Mouse (Mus musculus) lung, embryonic 15.5 days (tissue): ENCODE results near the gene Anp32e. TPM values are rescaled to one million over a fixed set of nuclear protein-coding genes. Genes with fewer than 3 reads are reported as not detected.
A peak's percentile ranks its signal among the peaks of the same experiment; 100 is the strongest.

Source experiments
- ATAC-seq: fragments of 200-750 bp; cut with Nextera tagmentation; 2 replicates; pipeline ENCODE4 v1.8.0; 2017; ENCODE audit warnings: moderate number of reproducible peaks, borderline replicate concordance; ENCODE audit not compliant: low FRiP score, low TSS enrichment; ENCODE audit errors: extremely low read depth
- H3K27ac ChIP-seq: fragments of 300-500 bp; sonication (generic); 2 replicates; pipeline ENCODE4 v1.5.1; 2015; ENCODE audit warnings: moderate library complexity, mild to moderate bottlenecking, inconsistent platforms
- H3K27me3 ChIP-seq: fragments of 300-500 bp; sonication (generic); 2 replicates; pipeline ENCODE4 v1.6.1; 2015; ENCODE audit warnings: inconsistent platforms
- H3K36me3 ChIP-seq: fragments of 300-500 bp; sonication (generic); 2 replicates; pipeline ENCODE4 v1.6.1; 2015; ENCODE audit warnings: inconsistent platforms
- H3K4me1 ChIP-seq: fragments of 300-500 bp; sonication (generic); 2 replicates; pipeline ENCODE4 v1.6.1; 2015; ENCODE audit warnings: inconsistent platforms
- H3K4me2 ChIP-seq: fragments of 300-500 bp; sonication (generic); 2 replicates; pipeline ENCODE4 v1.6.1; 2015; ENCODE audit warnings: inconsistent platforms, mild to moderate bottlenecking, moderate library complexity
- H3K4me3 ChIP-seq: fragments of 300-500 bp; sonication (generic); 2 replicates; pipeline ENCODE4 v1.5.1; 2015; ENCODE audit warnings: mild to moderate bottlenecking, inconsistent platforms
- H3K9ac ChIP-seq: fragments of 300-500 bp; sonication (generic); 2 replicates; pipeline ENCODE4 v1.6.1; 2015; ENCODE audit warnings: inconsistent platforms
- H3K9me3 ChIP-seq: fragments of 300-500 bp; sonication (generic); 2 replicates; pipeline ENCODE4 v1.6.1; 2016; ENCODE audit warnings: inconsistent platforms
- WGBS: fragments of 180-500 bp; shearing (Covaris S2); methylation state at CpG from one replicate; pipeline ENCODE4 v1.1.7; 2015; 5-methylcytosine and 5-hydroxymethylcytosine counted together
- polyA plus RNA-seq: library from polyadenylated mRNA; unstranded; fragments of >200 nt; fragmentation: Nextera tagmentation; extraction: Ambion mirVana; gene quantifications from 2 replicates; pipeline ENCODE4 v1.2.1, GENCODE M21; 2015

The Anp32e gene
- polyA plus RNA-seq, 1 experiment from 2014 or later, result 233 TPM

DNA sequence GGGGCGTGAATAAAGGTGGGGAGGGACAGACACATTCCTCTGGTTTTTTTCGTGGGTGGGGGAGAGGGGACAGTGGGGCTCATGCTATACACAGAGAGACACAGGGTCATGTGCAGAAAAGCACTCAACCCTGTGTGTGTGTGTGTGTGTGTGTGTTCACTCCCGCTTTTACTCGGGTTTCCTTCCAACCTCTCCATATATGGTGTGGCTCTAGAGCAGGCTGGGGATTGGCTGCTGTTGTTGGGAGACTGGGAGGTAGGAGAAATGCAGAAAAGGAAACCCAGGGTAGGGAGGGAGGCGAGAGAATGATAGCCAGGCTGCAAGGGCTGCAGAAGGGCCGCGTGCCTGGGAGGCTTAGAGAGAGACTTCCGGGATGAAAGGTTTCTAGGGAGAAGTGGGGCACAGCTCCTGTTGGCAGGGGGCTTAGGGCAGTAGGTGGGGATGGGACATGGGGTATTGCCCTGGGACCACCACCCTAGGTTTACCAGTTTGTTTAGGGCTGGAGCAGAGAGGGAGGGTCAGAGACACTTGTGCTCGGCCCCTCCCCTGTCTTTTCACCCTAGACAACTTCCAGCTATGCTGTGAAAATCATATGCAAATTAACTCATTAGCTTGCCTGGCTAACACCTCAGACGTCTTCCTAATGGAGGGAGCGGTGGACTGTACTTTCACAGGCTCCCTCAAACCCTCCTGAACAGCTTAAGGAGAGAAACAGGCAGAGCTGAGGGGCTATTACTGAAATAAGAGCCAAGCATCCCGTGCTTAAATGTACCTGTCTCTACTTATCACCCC is 56.4 kb downstream of the Anp32e start:
- Histone ChIP-seq H3K9ac (peak overlapping the region; percentile 11), H3K27ac (peak overlapping the region; percentile 95), H3K27me3 (no peaks in the 10 kb centered on the region), H3K4me1 (peaks cover 56% of the 10 kb centered on the region), H3K9me3 (no peaks in the 10 kb centered on the region), H3K36me3 (peaks cover 19% of the 10 kb centered on the region), H3K4me2 (peak overlapping the region; percentile 53), H3K4me3 (peak overlapping the region; percentile 18; the same call in 1 of the 2 replicates)
- 4% methylated on average over 12 of the region's 12 CpGs for WGBS
- ATAC-seq, result peak; percentile 88

- Histone ChIP-seq H3K9me3 (no peaks in the 10 kb centered on the region), H3K4me3 (peak overlapping the region; percentile 18; the same call in 1 of the 2 replicates), H3K36me3 (peaks cover 26% of the 10 kb centered on the region), H3K4me2 (peak overlapping the region; percentile 53), H3K4me1 (peaks cover 60% of the 10 kb centered on the region), H3K27me3 (no peaks in the 10 kb centered on the region), H3K27ac (peak overlapping the region; percentile 95), H3K9ac (peak overlapping the region; percentile 11)
- WGBS, result 3% methylated on average over 21 of the region's 21 CpGs
- ATAC-seq, result peak; percentile 67; the same call in 1 of the 2 replicates
Measured at GRCm38 (mm10) chr3:95986001-95986622, 57.1 kb downstream of the Anp32e start.

- WGBS, result 56% methylated on average over 4 of the region's 4 CpGs
- peaks cover 60% of the 10 kb centered on the region for H3K4me1 ChIP-seq
- no peak overlapping the region for H3K4me2 ChIP-seq
- peak overlapping the region; percentile 95 for H3K27ac ChIP-seq
- H3K36me3 ChIP-seq, result peaks cover 35% of the 10 kb centered on the region
- no peak for ATAC-seq
- no peaks in the 10 kb centered on the region for H3K9me3 ChIP-seq
- H3K9ac ChIP-seq, result no peak overlapping the region
- H3K4me3 ChIP-seq, result no peak overlapping the region
- no peaks in the 10 kb centered on the region for H3K27me3 ChIP-seq
Measured at GRCm38 (mm10) chr3:95986984-95987383, 57.9 kb downstream of the Anp32e start.

GRCm38 (mm10) chr3:95987386-95988110 is 58.5 kb downstream of the Anp32e start:
- H3K4me3 ChIP-seq, result no peak overlapping the region
- no peak overlapping the region for H3K4me2 ChIP-seq
- H3K36me3 ChIP-seq, result peaks cover 35% of the 10 kb centered on the region
- no peaks in the 10 kb centered on the region for H3K27me3 ChIP-seq
- 66% methylated on average over 6 of the region's 6 CpGs for WGBS
- no peaks in the 10 kb centered on the region for H3K9me3 ChIP-seq
- no peak for ATAC-seq
- H3K27ac ChIP-seq, result no peak overlapping the region
- peaks cover 65% of the 10 kb centered on the region for H3K4me1 ChIP-seq
- H3K9ac ChIP-seq, result no peak overlapping the region; the same call in 1 of the 2 replicates

DNA sequence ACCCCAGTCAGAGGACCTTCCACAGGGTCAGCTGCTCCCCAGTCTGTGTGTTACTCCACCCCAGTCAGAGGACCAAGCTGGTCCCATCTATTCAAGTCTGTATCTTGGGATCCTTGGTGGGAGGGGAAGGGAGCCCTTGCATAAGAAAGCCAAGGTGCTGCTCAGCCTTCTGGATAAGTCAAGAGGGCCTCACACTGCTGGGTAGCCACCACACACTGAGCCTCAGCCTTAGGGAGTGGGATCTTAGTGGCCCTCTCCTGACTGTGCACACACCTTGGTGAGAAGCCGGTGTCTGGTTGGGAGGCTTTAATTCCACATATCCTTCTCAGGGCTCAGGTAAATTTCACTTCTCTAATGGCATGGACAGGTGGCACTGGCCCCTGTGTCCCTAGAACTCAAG is 59.1 kb downstream of the Anp32e start:
- WGBS, result 96% methylated on average over 1 of the region's 1 CpGs
- no peak overlapping the region for H3K9ac ChIP-seq
- H3K27ac ChIP-seq, result peak overlapping the region; percentile 88; the same call in 1 of the 2 replicates
- no peak overlapping the region for H3K4me2 ChIP-seq
- no peak for ATAC-seq
- peaks cover 69% of the 10 kb centered on the region for H3K4me1 ChIP-seq
- H3K27me3 ChIP-seq, result no peaks in the 10 kb centered on the region
- no peaks in the 10 kb centered on the region for H3K9me3 ChIP-seq
- H3K4me3 ChIP-seq, result no peak overlapping the region
- H3K36me3 ChIP-seq, result peaks cover 35% of the 10 kb centered on the region

GRCm38 (mm10) chr3:95988969-95989368 is 59.9 kb downstream of the Anp32e start:
- ATAC-seq, result peak; percentile 57
- H3K36me3 ChIP-seq, result peaks cover 35% of the 10 kb centered on the region
- 32% methylated on average over 10 of the region's 10 CpGs for WGBS
- peaks cover 77% of the 10 kb centered on the region for H3K4me1 ChIP-seq
- H3K27ac ChIP-seq, result peak overlapping the region; percentile 88
- H3K9me3 ChIP-seq, result no peaks in the 10 kb centered on the region
- no peak overlapping the region for H3K9ac ChIP-seq
- H3K4me2 ChIP-seq, result no peak overlapping the region
- H3K4me3 ChIP-seq, result no peak overlapping the region
- H3K27me3 ChIP-seq, result no peaks in the 10 kb centered on the region

- H3K4me1 ChIP-seq, result peaks cover 77% of the 10 kb centered on the region
Measured at GRCm38 (mm10) chr3:95990413-95990941, 61.4 kb downstream of the Anp32e start.

GRCm38 (mm10) chr3:95992990-95993603 is 64.1 kb downstream of the Anp32e start:
- ATAC-seq, result no peak
- 0 out of 2 replicates have a peak overlapping the region, but pooled peaks have one; percentile 74 for H3K9ac ChIP-seq
- H3K4me1 ChIP-seq, result peaks cover 66% of the 10 kb centered on the region
- peak overlapping the region; percentile 98 for H3K27ac ChIP-seq
- H3K4me2 ChIP-seq, result peak overlapping the region; percentile 71
- no peaks in the 10 kb centered on the region for H3K27me3 ChIP-seq
- 34% methylated on average over 5 of the region's 5 CpGs for WGBS
- H3K9me3 ChIP-seq, result no peaks in the 10 kb centered on the region
- peaks cover 35% of the 10 kb centered on the region for H3K36me3 ChIP-seq
- peak overlapping the region; percentile 71 for H3K4me3 ChIP-seq

More at GRCm38 (mm10) chr3:95990413-95990941, 61.4 kb downstream of the Anp32e start:
- no peaks in the 10 kb centered on the region for H3K27me3 ChIP-seq
- H3K4me2 ChIP-seq, result no peak overlapping the region
- WGBS, result 77% methylated on average over 12 of the region's 12 CpGs
- H3K27ac ChIP-seq, result peak overlapping the region; percentile 88
- no peak overlapping the region for H3K9ac ChIP-seq
- H3K36me3 ChIP-seq, result peaks cover 35% of the 10 kb centered on the region
- no peak overlapping the region for H3K4me3 ChIP-seq
- no peaks in the 10 kb centered on the region for H3K9me3 ChIP-seq
- no peak for ATAC-seq

DNA sequence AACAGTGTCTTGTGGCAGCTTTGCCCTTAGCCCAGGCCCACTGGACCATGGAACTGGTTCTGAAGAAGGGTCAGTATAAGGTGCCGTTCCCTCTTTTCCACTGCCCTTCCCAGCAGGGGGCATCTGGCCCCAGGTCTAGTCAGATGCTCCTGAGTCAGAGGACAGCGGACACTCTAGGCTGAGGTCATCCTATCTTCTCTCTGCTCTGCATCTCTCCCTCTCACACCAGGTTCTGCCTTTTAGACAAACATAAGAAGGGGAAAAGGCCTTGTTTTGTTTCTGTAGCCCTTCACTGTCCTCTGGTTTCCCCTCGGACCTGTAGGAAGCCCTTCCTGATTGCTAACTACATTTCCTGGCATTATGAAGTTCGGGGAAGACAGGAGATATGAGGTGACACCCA is 64.8 kb downstream of the Anp32e start:
- Histone ChIP-seq H3K4me3 (peak overlapping the region; percentile 71), H3K9me3 (no peaks in the 10 kb centered on the region), H3K4me1 (peaks cover 58% of the 10 kb centered on the region), H3K27ac (peak overlapping the region; percentile 98), H3K4me2 (peak overlapping the region; percentile 71), H3K9ac (peak overlapping the region; percentile 74), H3K27me3 (no peaks in the 10 kb centered on the region), H3K36me3 (peaks cover 29% of the 10 kb centered on the region)
- 15% methylated on average over 4 of the region's 4 CpGs for WGBS
- no peak for ATAC-seq

DNA sequence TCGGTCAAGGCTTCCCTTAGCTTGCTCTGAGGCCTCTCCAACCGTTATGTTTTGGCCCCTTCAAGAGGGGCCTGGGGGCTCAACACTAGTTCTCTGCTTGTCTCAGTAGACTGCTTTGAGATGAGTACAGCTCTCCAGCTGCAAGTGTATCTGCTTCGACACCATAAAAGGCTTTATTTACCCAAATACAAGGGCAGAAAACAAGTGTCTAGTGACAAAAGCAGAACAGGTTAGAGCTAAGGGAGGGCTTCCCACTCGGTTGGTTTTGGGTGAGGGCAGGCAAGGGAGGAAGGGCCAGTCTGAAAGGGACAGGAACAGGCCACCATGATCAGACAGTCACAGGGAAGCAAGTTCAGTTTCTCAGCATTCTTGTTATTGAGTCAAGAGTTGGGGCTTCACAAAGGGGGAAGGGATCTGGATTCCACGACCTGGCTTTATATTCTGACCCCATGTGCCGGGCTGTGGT is 65.4 kb downstream of the Anp32e start:
- H3K9me3 ChIP-seq, result no peaks in the 10 kb centered on the region
- 11% methylated on average over 6 of the region's 6 CpGs for WGBS
- H3K4me2 ChIP-seq, result peak overlapping the region; percentile 71
- H3K27ac ChIP-seq, result peak overlapping the region; percentile 98
- H3K36me3 ChIP-seq, result peaks cover 26% of the 10 kb centered on the region
- H3K4me3 ChIP-seq, result peak overlapping the region; percentile 71
- peak overlapping the region; percentile 74 for H3K9ac ChIP-seq
- H3K4me1 ChIP-seq, result peaks cover 53% of the 10 kb centered on the region
- ATAC-seq, result no peak
- H3K27me3 ChIP-seq, result no peaks in the 10 kb centered on the region
